ENCODE assay signal across 1 mouse cellular context in genomic region chr11:87750521-87750920, GRCm38 (mm10).
A peak's percentile ranks its signal among the peaks of the same experiment; 100 is the strongest.
TF ChIP-seq lines count a peak whose summit lies in the region.

No protein-coding gene starts in this region.

TF ChIP-seq in MEL, 35 proteins besides CTCF, POLR2A, EP300 and RAD21:
- TF ChIP-seq MYB (IDR thresholded peaks at IDR 0.05; ENCODE audit: low read depth, low read length) (no peak), NELFE (IDR thresholded peaks at IDR 0.05; ENCODE audit: low read depth, low read length) (no peak), ELF1 (IDR thresholded peaks at IDR 0.05; ENCODE audit: low read depth, low read length) (no peak), TBP (IDR thresholded peaks at IDR 0.05; ENCODE audit: low read depth, low read length) (peak; percentile 82), POLR2AphosphoS5 (IDR thresholded peaks at IDR 0.05; ENCODE audit: borderline replicate concordance, low read depth, low read length) (peak; percentile 63; the same call in 1 of the 2 replicates)
